ENCODE assay signal across 9 mouse cellular contexts in the genomic region with DNA sequence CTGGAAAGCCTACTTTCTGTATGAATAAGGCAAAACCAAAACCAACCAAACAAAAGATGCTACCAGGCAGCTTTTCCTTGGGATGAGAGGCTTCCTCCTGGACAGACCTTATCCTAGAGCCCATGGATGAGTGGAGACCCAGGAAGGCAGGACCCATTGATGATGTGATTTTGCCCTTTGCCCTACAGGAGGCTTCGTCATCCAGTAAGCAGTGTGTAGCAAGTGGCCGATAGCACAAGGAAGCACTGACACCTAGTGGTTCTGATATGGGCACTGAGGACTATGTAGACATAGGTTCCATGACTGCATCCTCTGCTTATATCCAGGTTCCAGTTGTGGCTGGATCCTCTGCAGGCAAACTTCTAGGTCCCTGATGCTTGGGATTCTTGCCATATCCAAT.
A peak's percentile ranks its signal among the peaks of the same experiment; 100 is the strongest.
DNase-seq lines count a peak whose midpoint lies in the region; ATAC-seq lines count a peak whose summit lies in the region.
"Had no signal": no experiment of that assay in that cellular context is flagged by ENCODE, and none has a peak within 500 bp of the region (broad histone marks: within the 10 kb centered on the region; RNA-seq: fewer than 3 reads in every experiment).

No protein-coding gene starts in this region.

- peak; percentile 15 for DNase-seq in kidney, postnatal 10 days
- no peak for DNase-seq in kidney, adult 18-20 months
- peak; percentile 38 for DNase-seq in MN1 (ENCODE audit: low spot score)
- DNase-seq in cerebellum, postnatal 36 days: peak; percentile 43 to 55
- DNase-seq in midbrain, embryonic 14.5 days: peak; percentile 58
- no peak for DNase-seq in left cerebral cortex, adult 18-20 months (ENCODE audit: low spot score in 2 of 2)
- DNase-seq in left cerebral cortex, adult 11 months (ENCODE audit: low spot score): no peak

- H3K27me3 ChIP-seq in midbrain, embryonic 14.5 days (ENCODE audit: control insufficient read depth, insufficient read depth, low read length): no peaks in the 10 kb centered on the region

- H3K9ac ChIP-seq in midbrain, embryonic 14.5 days (replicated peaks; ENCODE audit: low read length): no peak overlapping the region

- H3K27ac ChIP-seq in midbrain, embryonic 14.5 days (replicated peaks; ENCODE audit: low read depth, low read length): no peak overlapping the region

- no peaks in the 10 kb centered on the region for H3K36me3 ChIP-seq in midbrain, embryonic 14.5 days (ENCODE audit: control insufficient read depth, insufficient read depth, low read length)

- ATAC-seq in midbrain, embryonic 14.5 days (ENCODE audit: low FRiP score, low TSS enrichment): no peak
- ATAC-seq in erythroblast, adult 5-6 weeks (replicated peaks; ENCODE audit: low FRiP score, poor library complexity, severe bottlenecking): no peak

- no peak overlapping the region for H3K4me3 ChIP-seq in midbrain, embryonic 14.5 days (replicated peaks; ENCODE audit: low read depth, low read length)
- H3K4me3 ChIP-seq: myocyte had no signal

- H3K4me1 ChIP-seq in midbrain, embryonic 14.5 days (ENCODE audit: control insufficient read depth, insufficient read depth, low read length): no peaks in the 10 kb centered on the region

- H3K9me3 ChIP-seq in midbrain, embryonic 14.5 days (ENCODE audit: control insufficient read depth, low read length): no peaks in the 10 kb centered on the region

- 54% methylated on average over 2 of the region's 2 CpGs for WGBS in midbrain, embryonic 14.5 days

- H3K4me2 ChIP-seq in midbrain, embryonic 14.5 days (ENCODE audit: low read length): no peak overlapping the region

Comparison
In these comparisons a context has a peak if more than half of its experiments do, and no peak if none do; other contexts are left out.
1. DNase-seq: peak in kidney, postnatal 10 days (single experiment), MN1 (single experiment), cerebellum, postnatal 36 days (2 of 2) and midbrain, embryonic 14.5 days (single experiment); none in kidney, adult 18-20 months (single experiment), left cerebral cortex, adult 18-20 months (0 of 2) and left cerebral cortex, adult 11 months (single experiment).